Mouse (Mus musculus): ENCODE data around the gene Tbc1d1. TPM values are rescaled to one million over a fixed set of nuclear protein-coding genes. Genes with fewer than 3 reads are reported as not detected.

Gene Tbc1d1
- polyA plus RNA-seq, 1 experiment from 2014 or later = 12.2 TPM

- H3K27me3 ChIP-seq = no peaks in the 10 kb centered on the region
- H3K4me1 ChIP-seq = no peaks in the 10 kb centered on the region
- WGBS = 46% methylated on average over 6 of the region's 6 CpGs
- H3K36me3 ChIP-seq = no peaks in the 10 kb centered on the region
- no peak overlapping the region for H3K27ac ChIP-seq (replicated peaks)
- H3K9me3 ChIP-seq = no peaks in the 10 kb centered on the region
- no peak overlapping the region for H3K4me3 ChIP-seq
- ATAC-seq (replicated peaks) = no peak
- no peak overlapping the region for H3K4me2 ChIP-seq (replicated peaks)
- no peak overlapping the region for H3K9ac ChIP-seq (replicated peaks)
These were observed 87.6 kb downstream of the Tbc1d1 start for GRCm38 (mm10) chr5:64243666-64244065.

- Histone ChIP-seq H3K36me3 (no peaks in the 10 kb centered on the region), H3K4me1 (no peaks in the 10 kb centered on the region), H3K27me3 (no peaks in the 10 kb centered on the region), H3K9me3 (no peaks in the 10 kb centered on the region), H3K4me3 (no peak overlapping the region), H3K9ac (replicated peaks) (no peak overlapping the region), H3K4me2 (replicated peaks) (no peak overlapping the region), H3K27ac (replicated peaks) (no peak overlapping the region)
- no peak for ATAC-seq (replicated peaks)
- 35% methylated on average over 3 of the region's 3 CpGs for WGBS
These were observed 88.2 kb downstream of the Tbc1d1 start for GRCm38 (mm10) chr5:64244283-64244682.

- no peak for ATAC-seq (replicated peaks)
- no peak overlapping the region for H3K4me3 ChIP-seq
- H3K4me2 ChIP-seq (replicated peaks) = no peak overlapping the region
- H3K4me1 ChIP-seq = no peaks in the 10 kb centered on the region
- no peak overlapping the region for H3K9ac ChIP-seq (replicated peaks)
- H3K27me3 ChIP-seq = no peaks in the 10 kb centered on the region
- H3K36me3 ChIP-seq = no peaks in the 10 kb centered on the region
- no peaks in the 10 kb centered on the region for H3K9me3 ChIP-seq
- H3K27ac ChIP-seq (replicated peaks) = no peak overlapping the region
- WGBS = 21% methylated on average over 5 of the region's 5 CpGs
These were observed 88.6 kb downstream of the Tbc1d1 start for GRCm38 (mm10) chr5:64244745-64245144.

GRCm38 (mm10) chr5:64251435-64251834, 95.3 kb downstream of the Tbc1d1 start:
- Histone ChIP-seq H3K4me1 (0 out of 2 replicates have a peak, but pooled peaks cover 3% of the 10 kb centered on the region), H3K9me3 (no peaks in the 10 kb centered on the region), H3K9ac (replicated peaks) (no peak overlapping the region), H3K27ac (replicated peaks) (no peak overlapping the region), H3K4me2 (replicated peaks) (no peak overlapping the region), H3K36me3 (no peaks in the 10 kb centered on the region), H3K27me3 (no peaks in the 10 kb centered on the region), H3K4me3 (no peak overlapping the region)
- no peak for ATAC-seq (replicated peaks)
- 69% methylated on average over 5 of the region's 5 CpGs for WGBS

GRCm38 (mm10) chr5:64254278-64254677, 98.2 kb downstream of the Tbc1d1 start:
- no peak overlapping the region for H3K4me2 ChIP-seq (replicated peaks)
- ATAC-seq (replicated peaks) = no peak
- H3K9me3 ChIP-seq = no peaks in the 10 kb centered on the region
- H3K36me3 ChIP-seq = no peaks in the 10 kb centered on the region
- no peak overlapping the region for H3K9ac ChIP-seq (replicated peaks)
- WGBS = 20% methylated on average over 3 of the region's 3 CpGs
- H3K4me1 ChIP-seq = 0 out of 2 replicates have a peak, but pooled peaks cover 3% of the 10 kb centered on the region
- H3K4me3 ChIP-seq = no peak overlapping the region
- no peak overlapping the region for H3K27ac ChIP-seq (replicated peaks)
- H3K27me3 ChIP-seq = no peaks in the 10 kb centered on the region

GRCm38 (mm10) chr5:64254988-64255387, 98.9 kb downstream of the Tbc1d1 start:
- Histone ChIP-seq H3K27ac (replicated peaks) (no peak overlapping the region), H3K36me3 (no peaks in the 10 kb centered on the region), H3K27me3 (no peaks in the 10 kb centered on the region), H3K4me3 (no peak overlapping the region), H3K9ac (replicated peaks) (no peak overlapping the region), H3K4me2 (replicated peaks) (no peak overlapping the region), H3K4me1 (0 out of 2 replicates have a peak, but pooled peaks cover 3% of the 10 kb centered on the region), H3K9me3 (no peaks in the 10 kb centered on the region)
- no peak for ATAC-seq (replicated peaks)
- WGBS = 44% methylated on average over 6 of the region's 6 CpGs

GRCm38 (mm10) chr5:64263348-64263747, 107.2 kb downstream of the Tbc1d1 start:
- H3K9me3 ChIP-seq = no peaks in the 10 kb centered on the region
- no peaks in the 10 kb centered on the region for H3K27me3 ChIP-seq
- no peak overlapping the region for H3K4me2 ChIP-seq (replicated peaks)
- no peaks in the 10 kb centered on the region for H3K4me1 ChIP-seq
- H3K9ac ChIP-seq (replicated peaks) = no peak overlapping the region
- no peaks in the 10 kb centered on the region for H3K36me3 ChIP-seq
- H3K4me3 ChIP-seq = no peak overlapping the region
- H3K27ac ChIP-seq (replicated peaks) = no peak overlapping the region
- 0 out of 2 replicates have a peak, but pooled peaks have one; percentile 32 for ATAC-seq (replicated peaks)
- WGBS = 72% methylated on average over 11 of the region's 11 CpGs

- no peaks in the 10 kb centered on the region for H3K9me3 ChIP-seq
- H3K27ac ChIP-seq (replicated peaks) = no peak overlapping the region
- ATAC-seq (replicated peaks) = no peak
- no peak overlapping the region for H3K4me2 ChIP-seq (replicated peaks)
- no peak overlapping the region for H3K9ac ChIP-seq (replicated peaks)
- 87% methylated on average over 13 of the region's 13 CpGs for WGBS
- no peak overlapping the region for H3K4me3 ChIP-seq
- H3K27me3 ChIP-seq = no peaks in the 10 kb centered on the region
- H3K4me1 ChIP-seq = no peaks in the 10 kb centered on the region
- H3K36me3 ChIP-seq = no peaks in the 10 kb centered on the region
These were observed 107.9 kb downstream of the Tbc1d1 start for GRCm38 (mm10) chr5:64263898-64264478.

GRCm38 (mm10) chr5:64265145-64265544, 109.0 kb downstream of the Tbc1d1 start:
- Histone ChIP-seq H3K36me3 (no peaks in the 10 kb centered on the region), H3K4me1 (0 out of 2 replicates have a peak, but pooled peaks cover 3% of the 10 kb centered on the region), H3K4me3 (no peak overlapping the region), H3K4me2 (replicated peaks) (no peak overlapping the region), H3K27ac (replicated peaks) (no peak overlapping the region), H3K27me3 (no peaks in the 10 kb centered on the region), H3K9me3 (no peaks in the 10 kb centered on the region), H3K9ac (replicated peaks) (no peak overlapping the region)
- ATAC-seq (replicated peaks) = no peak
- 36% methylated on average over 3 of the region's 3 CpGs for WGBS

GRCm38 (mm10) chr5:64265906-64266305, 109.8 kb downstream of the Tbc1d1 start:
- no peaks in the 10 kb centered on the region for H3K27me3 ChIP-seq
- ATAC-seq (replicated peaks) = no peak
- no peaks in the 10 kb centered on the region for H3K36me3 ChIP-seq
- 79% methylated on average over 3 of the region's 3 CpGs for WGBS
- no peak overlapping the region for H3K4me2 ChIP-seq (replicated peaks)
- H3K4me1 ChIP-seq = 0 out of 2 replicates have a peak, but pooled peaks cover 3% of the 10 kb centered on the region
- no peaks in the 10 kb centered on the region for H3K9me3 ChIP-seq
- no peak overlapping the region for H3K27ac ChIP-seq (replicated peaks)
- H3K9ac ChIP-seq (replicated peaks) = no peak overlapping the region
- H3K4me3 ChIP-seq = no peak overlapping the region

GRCm38 (mm10) chr5:64266534-64266933, 110.4 kb downstream of the Tbc1d1 start:
- no peak overlapping the region for H3K4me3 ChIP-seq
- H3K4me2 ChIP-seq (replicated peaks) = no peak overlapping the region
- no peaks in the 10 kb centered on the region for H3K9me3 ChIP-seq
- H3K27me3 ChIP-seq = no peaks in the 10 kb centered on the region
- WGBS = 96% methylated on average over 2 of the region's 2 CpGs
- no peak for ATAC-seq (replicated peaks)
- no peak overlapping the region for H3K27ac ChIP-seq (replicated peaks)
- H3K9ac ChIP-seq (replicated peaks) = no peak overlapping the region
- no peaks in the 10 kb centered on the region for H3K36me3 ChIP-seq
- H3K4me1 ChIP-seq = 0 out of 2 replicates have a peak, but pooled peaks cover 3% of the 10 kb centered on the region

- Histone ChIP-seq H3K27me3 (no peaks in the 10 kb centered on the region), H3K4me3 (no peak overlapping the region), H3K4me2 (replicated peaks) (no peak overlapping the region), H3K4me1 (0 out of 2 replicates have a peak, but pooled peaks cover 3% of the 10 kb centered on the region), H3K9me3 (no peaks in the 10 kb centered on the region), H3K27ac (replicated peaks) (no peak overlapping the region), H3K9ac (replicated peaks) (no peak overlapping the region), H3K36me3 (no peaks in the 10 kb centered on the region)
- ATAC-seq (replicated peaks) = no peak
- WGBS = 87% methylated on average over 9 of the region's 9 CpGs
These were observed 111.2 kb downstream of the Tbc1d1 start for GRCm38 (mm10) chr5:64267279-64267678.

- H3K4me1 ChIP-seq = 0 out of 2 replicates have a peak, but pooled peaks cover 3% of the 10 kb centered on the region
- H3K9me3 ChIP-seq = no peaks in the 10 kb centered on the region
- ATAC-seq (replicated peaks) = no peak
- WGBS = 17% methylated on average over 7 of the region's 7 CpGs
- no peak overlapping the region for H3K4me3 ChIP-seq
- H3K27me3 ChIP-seq = no peaks in the 10 kb centered on the region
- H3K4me2 ChIP-seq (replicated peaks) = no peak overlapping the region
- no peak overlapping the region for H3K9ac ChIP-seq (replicated peaks)
- no peak overlapping the region for H3K27ac ChIP-seq (replicated peaks)
- H3K36me3 ChIP-seq = no peaks in the 10 kb centered on the region
These were observed 113.6 kb downstream of the Tbc1d1 start for GRCm38 (mm10) chr5:64269669-64270068.

Data from forebrain, embryonic 15.5 days (tissue).